Mouse (Mus musculus) heart, embryonic 14.5 days (tissue): ENCODE measurements at regions not wholly inside any gene's neighbourhood (a gene's known extent, or its start where the extent isn't known, plus 50 kb on each side); places are given as distances from the start of the nearest gene placed in this dataset.

Experiments used
- ATAC-seq: fragments of 200-750 bp; cut with Nextera tagmentation; 2 replicates; pipeline ENCODE4 v1.8.0; 2017; ENCODE audit warnings: low read depth, moderate TSS enrichment; ENCODE audit not compliant: insufficient number of reproducible peaks, insufficient read depth, low FRiP score
- H3K27ac ChIP-seq, 2 experiments: fragments of 200-500 bp in 1 of 2; fragments of 300-500 bp in 1 of 2; sonication (generic) in 1 of 2; replicated peaks in 1 of 2; 2 replicates each; pipeline ENCODE4 v1.5.1; 2012 to 2014; ENCODE audit warnings: low read depth in 2 of 2, low read length in 2 of 2, control low read depth in 1 of 2, mild to moderate bottlenecking in 1 of 2, mixed read lengths in 1 of 2; ENCODE audit not compliant: control insufficient read depth in 1 of 2, insufficient read depth in 1 of 2
- H3K27me3 ChIP-seq: fragments of 300-500 bp; sonication (generic); 2 replicates; pipeline ENCODE4 v1.6.1; 2014; ENCODE audit warnings: mild to moderate bottlenecking, low read length, control low read depth; ENCODE audit not compliant: control insufficient read depth, insufficient read depth
- H3K36me3 ChIP-seq: fragments of 300-500 bp; sonication (generic); 2 replicates; pipeline ENCODE4 v1.6.1; 2014; ENCODE audit warnings: mild to moderate bottlenecking, control low read depth, low read length, mixed read lengths; ENCODE audit not compliant: control insufficient read depth, insufficient read depth
- H3K4me1 ChIP-seq, 2 experiments: fragments of 200-500 bp in 1 of 2; fragments of 300-500 bp in 1 of 2; sonication (generic) in 1 of 2; 2 replicates each; pipeline ENCODE4 v1.6.1; 2012 to 2014; ENCODE audit warnings: low read length in 2 of 2, control low read depth in 1 of 2, mixed read lengths in 1 of 2; ENCODE audit not compliant: control insufficient read depth in 2 of 2, insufficient read depth in 2 of 2
- H3K4me2 ChIP-seq: fragments of 300-500 bp; sonication (generic); 2 replicates; pipeline ENCODE4 v1.6.1; 2014; ENCODE audit warnings: mild to moderate bottlenecking, low read length
- H3K4me3 ChIP-seq, 2 experiments: fragments of 200-500 bp in 1 of 2; fragments of 300-500 bp in 1 of 2; sonication (generic) in 1 of 2; 2 replicates each; pipeline ENCODE4 v1.5.1; 2012 to 2014; ENCODE audit warnings: low read length in 2 of 2, mild to moderate bottlenecking in 2 of 2, control low read depth in 1 of 2, low read depth in 1 of 2, moderate library complexity in 1 of 2; ENCODE audit not compliant: control insufficient read depth in 1 of 2, insufficient read depth in 1 of 2
- H3K9ac ChIP-seq: fragments of 300-500 bp; sonication (generic); 2 replicates; pipeline ENCODE4 v1.6.1; 2014; ENCODE audit warnings: mild to moderate bottlenecking, low read length
- H3K9me3 ChIP-seq: fragments of 300-500 bp; sonication (generic); 2 replicates; pipeline ENCODE4 v1.6.1; 2016; ENCODE audit warnings: low read length, control low read depth; ENCODE audit not compliant: control insufficient read depth
- WGBS: fragments of 180-500 bp; shearing (Covaris S2); extraction: QIAGEN DNeasy Blood & Tissue Kit; methylation state at CpG from one replicate; pipeline ENCODE4 v1.1.7; 2014; 5-methylcytosine and 5-hydroxymethylcytosine counted together

DNA sequence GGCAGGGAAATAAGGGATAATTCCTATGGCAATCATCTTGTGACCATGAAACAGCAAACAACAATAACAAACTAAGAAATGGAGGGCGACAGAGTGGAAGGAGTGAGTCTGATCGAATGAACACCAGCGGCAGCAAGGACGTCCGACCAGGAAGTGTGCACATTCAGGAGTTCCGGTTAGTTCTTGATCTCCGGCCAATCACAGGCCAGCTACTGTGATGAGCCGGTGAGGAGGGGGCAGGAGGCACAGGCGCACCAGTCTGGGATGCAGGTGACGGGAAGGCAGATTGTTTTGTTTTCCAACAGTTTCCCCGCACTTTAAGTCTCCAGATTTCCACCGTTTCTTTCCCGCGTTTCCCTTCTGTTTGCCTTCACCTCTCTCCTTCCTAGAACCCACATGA is 50.3 kb upstream of the Hunk start:
- Histone ChIP-seq H3K9me3 (no peaks in the 10 kb centered on the region), H3K4me1 (no peaks in the 10 kb centered on the region; a peak in 1 of 4 replicates), H3K4me3 (no peak overlapping the region), H3K9ac (no peak overlapping the region), H3K4me2 (0 out of 2 replicates have a peak overlapping the region, but pooled peaks have one; percentile 1), H3K27me3 (no peaks in the 10 kb centered on the region), H3K27ac (no peak overlapping the region), H3K36me3 (peaks cover 14% of the 10 kb centered on the region)
- WGBS: 63% methylated on average over 14 of the region's 14 CpGs
- no peak for ATAC-seq

GRCm38 (mm10) chr16:90333876-90334825 is 49.8 kb upstream of the Scaf4 start:
- Histone ChIP-seq H3K4me1 (no peaks in the 10 kb centered on the region; a peak in 1 of 4 replicates), H3K9ac (no peak overlapping the region), H3K36me3 (0 out of 2 replicates have a peak, but pooled peaks cover under 1% of the 10 kb centered on the region), H3K27ac (no peak overlapping the region), H3K27me3 (no peaks in the 10 kb centered on the region), H3K4me3 (no peak overlapping the region), H3K4me2 (0 out of 2 replicates have a peak overlapping the region, but pooled peaks have one; percentile 11), H3K9me3 (no peaks in the 10 kb centered on the region)
- WGBS: 48% methylated on average over 19 of the region's 22 CpGs
- no peak for ATAC-seq
